Mouse (Mus musculus) cerebellum, adult 8-10 months (tissue): ENCODE data around the gene Prss29.

ENCODE experiments used
- DNase-seq: peaks from one replicate; pipeline ENCODE4 v3.0.0; 2022

Prss29 gene

GRCm38 (mm10) chr17:25361291-25361690, 42.8 kb downstream of the Prss29 start:
- no peak for DNase-seq

GRCm38 (mm10) chr17:25363726-25364125, 45.3 kb downstream of the Prss29 start:
- peak; percentile 13 for DNase-seq

- no peak for DNase-seq
These were observed 47.6 kb downstream of the Prss29 start, which contains the start of gene Tpsb2 for GRCm38 (mm10) chr17:25366005-25366404. Gene Tpsb2 (plus strand): TSS chr17:25366305.

- no peak for DNase-seq
These were observed 50.5 kb downstream of the Prss29 start, which contains the start of gene Tpsg1 for GRCm38 (mm10) chr17:25368973-25369372. Gene Tpsg1 (plus strand): TSS chr17:25369273.
